Mouse (Mus musculus): ENCODE measurements around the gene Zbtb7b. TPM values are rescaled to one million over a fixed set of nuclear protein-coding genes. Genes with fewer than 3 reads are reported as not detected.
A peak's percentile ranks its signal among the peaks of the same experiment; 100 is the strongest.

The Zbtb7b gene
- total and polyA plus RNA-seq, 2 experiments from 2014 or later, result 0.53 to 4.4 TPM

GRCm38 (mm10) chr3:89393605-89394004 lies 971 bp downstream of the Zbtb7b start:
- peak overlapping the region; percentile 29; the same call in 1 of the 2 replicates for H3K9ac ChIP-seq (replicated peaks; ENCODE audit: low read length, poor library complexity, severe bottlenecking)
- no peaks in the 10 kb centered on the region for H3K36me3 ChIP-seq (ENCODE audit: insufficient read depth, low read length)
- H3K4me2 ChIP-seq (ENCODE audit: low read depth, low read length, poor library complexity, severe bottlenecking), result peak overlapping the region; percentile 100
- 0% methylated on average over 15 of the region's 15 CpGs for WGBS
- peaks cover 14% of the 10 kb centered on the region; the same call in 1 of the 2 replicates for H3K27me3 ChIP-seq (ENCODE audit: insufficient read depth, low read length)
- H3K4me3 ChIP-seq (ENCODE audit: low read depth, low read length), result peak overlapping the region; percentile 54
- peaks cover 19% of the 10 kb centered on the region for H3K4me1 ChIP-seq (ENCODE audit: insufficient read depth, low read length)
- DNase-seq (ENCODE audit: low spot score), result peak; percentile 96
- H3K27ac ChIP-seq (ENCODE audit: low read depth, low read length), result peak overlapping the region; percentile 38
- ATAC-seq (ENCODE audit: low FRiP score), result peak; percentile 92
- no peak for TF ChIP-seq CTCF (IDR thresholded peaks at IDR 0.05)
- H3K9me3 ChIP-seq (ENCODE audit: low read length), result no peaks in the 10 kb centered on the region

DNA sequence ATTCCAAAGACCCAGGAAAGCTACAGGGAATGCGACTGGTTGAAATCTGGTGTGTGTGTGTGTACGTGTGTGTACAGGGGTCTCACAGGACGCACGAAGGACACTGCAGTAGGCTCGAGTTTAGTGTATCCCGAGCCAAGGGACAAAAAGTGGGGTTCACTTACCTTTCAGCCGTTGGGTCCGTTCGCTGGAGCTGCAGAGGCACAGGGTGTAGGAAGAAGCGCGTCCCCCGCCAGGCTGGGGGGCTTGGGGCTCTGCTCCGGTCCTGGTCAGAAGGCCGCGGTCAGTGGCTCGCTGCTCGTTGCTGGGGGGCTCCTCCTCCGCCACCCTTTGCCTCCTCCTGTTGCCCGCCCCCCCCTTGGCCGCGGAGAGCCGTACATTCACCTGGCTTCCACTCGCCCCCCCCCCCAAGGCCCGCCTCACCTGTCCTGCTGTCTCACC lies 1.7 kb downstream of the Zbtb7b start:
- ATAC-seq (ENCODE audit: low FRiP score), result no peak
- no peaks in the 10 kb centered on the region for H3K36me3 ChIP-seq (ENCODE audit: insufficient read depth, low read length)
- H3K9ac ChIP-seq (replicated peaks; ENCODE audit: low read length, poor library complexity, severe bottlenecking), result peak overlapping the region; percentile 61; the same call in 1 of the 2 replicates
- H3K4me3 ChIP-seq (ENCODE audit: low read depth, low read length), result peak overlapping the region; percentile 54
- H3K27ac ChIP-seq (ENCODE audit: low read depth, low read length), result no peak overlapping the region
- WGBS, result under 1% methylated on average over 18 of the region's 24 CpGs
- no peak for TF ChIP-seq CTCF (IDR thresholded peaks at IDR 0.05)
- peaks cover 14% of the 10 kb centered on the region; the same call in 1 of the 2 replicates for H3K27me3 ChIP-seq (ENCODE audit: insufficient read depth, low read length)
- no peaks in the 10 kb centered on the region for H3K9me3 ChIP-seq (ENCODE audit: low read length)
- peak overlapping the region; percentile 100 for H3K4me2 ChIP-seq (ENCODE audit: low read depth, low read length, poor library complexity, severe bottlenecking)
- H3K4me1 ChIP-seq (ENCODE audit: insufficient read depth, low read length), result peaks cover 19% of the 10 kb centered on the region
- no peak for DNase-seq (ENCODE audit: low spot score)

GRCm38 (mm10) chr3:89391663-89392511 lies 2.7 kb downstream of the Zbtb7b start:
- Histone ChIP-seq H3K9me3 (ENCODE audit: low read length) (no peaks in the 10 kb centered on the region), H3K27ac (ENCODE audit: low read depth, low read length) (0 out of 2 replicates have a peak overlapping the region, but pooled peaks have one; percentile 38), H3K4me3 (ENCODE audit: low read depth, low read length) (peak overlapping the region; percentile 54), H3K9ac (replicated peaks; ENCODE audit: low read length, poor library complexity, severe bottlenecking) (peak overlapping the region; percentile 61), H3K27me3 (ENCODE audit: insufficient read depth, low read length) (peaks cover 14% of the 10 kb centered on the region; the same call in 1 of the 2 replicates), H3K4me2 (ENCODE audit: low read depth, low read length, poor library complexity, severe bottlenecking) (peak overlapping the region; percentile 100), H3K4me1 (ENCODE audit: insufficient read depth, low read length) (peaks cover 19% of the 10 kb centered on the region), H3K36me3 (ENCODE audit: insufficient read depth, low read length) (no peaks in the 10 kb centered on the region)
- WGBS, result under 1% methylated on average over 47 of the region's 56 CpGs
- peak; percentile 25 for TF ChIP-seq CTCF (IDR thresholded peaks at IDR 0.05)
- ATAC-seq (ENCODE audit: low FRiP score) (no peak), DNase-seq (ENCODE audit: low spot score) (peak; percentile 27)

DNA sequence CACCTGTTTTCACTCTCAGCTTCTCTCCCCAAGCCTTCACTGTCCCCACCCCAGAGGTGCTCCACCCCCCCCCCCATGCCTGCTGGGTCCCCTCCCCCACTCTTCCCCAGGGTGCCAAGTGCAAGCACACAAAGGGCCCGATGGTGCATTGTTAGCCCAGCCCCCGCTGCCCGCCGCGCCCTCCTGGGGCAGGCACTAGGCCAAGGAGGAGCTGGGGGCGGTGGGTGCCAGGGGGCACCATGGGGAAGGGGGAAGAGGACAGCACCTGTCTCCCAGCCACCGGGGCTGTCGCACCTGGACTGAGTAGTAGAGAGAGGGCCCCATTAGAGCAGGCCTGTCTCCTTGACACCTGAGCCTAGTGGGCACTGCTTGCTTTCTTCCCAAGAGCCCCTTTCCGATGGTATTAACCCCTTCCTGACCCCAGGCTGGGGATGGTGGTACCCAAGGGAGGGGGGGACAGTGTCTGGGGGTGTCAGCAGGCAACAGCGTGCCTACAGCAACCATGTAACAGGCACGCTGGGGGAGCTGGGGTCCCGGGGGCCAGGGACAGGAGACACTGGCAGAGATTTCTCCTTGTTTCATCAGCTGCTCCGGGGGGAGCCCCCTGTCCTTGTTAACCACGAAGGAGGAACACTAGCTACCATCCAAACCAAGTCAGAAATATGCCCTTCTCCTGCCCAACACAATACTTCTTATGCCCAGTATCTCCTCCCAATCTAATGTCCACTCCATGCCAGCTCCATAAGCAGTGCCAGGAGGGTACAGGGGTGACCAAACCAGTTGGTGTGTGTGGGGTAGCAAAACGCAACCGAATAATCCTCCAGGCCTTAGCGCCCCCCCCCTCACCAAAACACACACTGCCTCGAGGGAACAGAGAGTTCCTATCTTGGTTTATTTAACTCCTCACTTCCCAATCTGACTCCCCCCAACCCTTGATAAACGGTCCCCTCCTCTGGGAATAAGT lies 3.6 kb downstream of the Zbtb7b start:
- ATAC-seq (ENCODE audit: low FRiP score) (no peak), DNase-seq (ENCODE audit: low spot score) (no peak)
- peak overlapping the region; percentile 54 for H3K4me3 ChIP-seq (ENCODE audit: low read depth, low read length)
- H3K27ac ChIP-seq (ENCODE audit: low read depth, low read length), result no peak overlapping the region
- peak overlapping the region; percentile 61 for H3K9ac ChIP-seq (replicated peaks; ENCODE audit: low read length, poor library complexity, severe bottlenecking)
- TF ChIP-seq CTCF (IDR thresholded peaks at IDR 0.05), result no peak
- H3K4me1 ChIP-seq (ENCODE audit: insufficient read depth, low read length), result peaks cover 15% of the 10 kb centered on the region
- peaks cover 9% of the 10 kb centered on the region; the same call in 1 of the 2 replicates for H3K27me3 ChIP-seq (ENCODE audit: insufficient read depth, low read length)
- H3K4me2 ChIP-seq (ENCODE audit: low read depth, low read length, poor library complexity, severe bottlenecking), result peak overlapping the region; percentile 100
- 16% methylated on average over 19 of the region's 19 CpGs for WGBS
- no peaks in the 10 kb centered on the region for H3K36me3 ChIP-seq (ENCODE audit: insufficient read depth, low read length)
- no peaks in the 10 kb centered on the region for H3K9me3 ChIP-seq (ENCODE audit: low read length)

GRCm38 (mm10) chr3:89390111-89390515 lies 4.5 kb downstream of the Zbtb7b start:
- Histone ChIP-seq H3K4me3 (ENCODE audit: low read depth, low read length) (no peak overlapping the region), H3K4me1 (ENCODE audit: insufficient read depth, low read length) (peaks cover 14% of the 10 kb centered on the region; the same call in 1 of the 2 replicates), H3K36me3 (ENCODE audit: insufficient read depth, low read length) (no peaks in the 10 kb centered on the region), H3K27ac (ENCODE audit: low read depth, low read length) (no peak overlapping the region), H3K4me2 (ENCODE audit: low read depth, low read length, poor library complexity, severe bottlenecking) (no peak overlapping the region), H3K9ac (replicated peaks; ENCODE audit: low read length, poor library complexity, severe bottlenecking) (no peak overlapping the region), H3K27me3 (ENCODE audit: insufficient read depth, low read length) (peaks cover 3% of the 10 kb centered on the region; the same call in 1 of the 2 replicates), H3K9me3 (ENCODE audit: low read length) (no peaks in the 10 kb centered on the region)
- 42% methylated on average over 5 of the region's 5 CpGs for WGBS
- ATAC-seq (ENCODE audit: low FRiP score), result no peak
- peak; percentile 17 for DNase-seq (ENCODE audit: low spot score)
- TF ChIP-seq CTCF (IDR thresholded peaks at IDR 0.05), result no peak
